Mouse (Mus musculus): ENCODE measurements at regions not wholly inside any gene's neighbourhood (a gene's known extent, or its start where the extent isn't known, plus 50 kb on each side); places are given as distances from the start of the nearest gene placed in this dataset.

GRCm38 (mm10) chr6:13523463-13524202, 84.3 kb downstream of the Tmem168 start:
- DNase-seq: no peak

DNA sequence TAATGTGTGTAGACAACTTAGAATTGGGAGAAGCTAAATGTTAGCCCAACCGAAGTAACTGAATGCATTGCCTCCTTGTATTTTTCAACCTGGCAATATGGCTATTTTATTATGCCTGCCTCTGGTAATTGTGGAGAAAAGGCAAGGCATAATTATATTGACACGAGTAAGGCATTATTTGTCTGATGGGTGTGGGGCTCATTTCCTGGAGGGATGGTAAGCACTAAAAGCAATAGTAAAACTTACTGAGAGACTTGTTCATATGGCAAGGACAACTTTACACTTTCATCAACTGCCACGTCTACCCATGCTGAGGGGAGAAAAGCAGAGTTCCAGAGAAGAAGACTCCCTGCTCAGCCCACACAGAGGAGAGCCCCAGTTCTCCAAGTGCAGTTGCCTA, 93.8 kb downstream of the Tmem168 start:
- DNase-seq: no peak

DNA sequence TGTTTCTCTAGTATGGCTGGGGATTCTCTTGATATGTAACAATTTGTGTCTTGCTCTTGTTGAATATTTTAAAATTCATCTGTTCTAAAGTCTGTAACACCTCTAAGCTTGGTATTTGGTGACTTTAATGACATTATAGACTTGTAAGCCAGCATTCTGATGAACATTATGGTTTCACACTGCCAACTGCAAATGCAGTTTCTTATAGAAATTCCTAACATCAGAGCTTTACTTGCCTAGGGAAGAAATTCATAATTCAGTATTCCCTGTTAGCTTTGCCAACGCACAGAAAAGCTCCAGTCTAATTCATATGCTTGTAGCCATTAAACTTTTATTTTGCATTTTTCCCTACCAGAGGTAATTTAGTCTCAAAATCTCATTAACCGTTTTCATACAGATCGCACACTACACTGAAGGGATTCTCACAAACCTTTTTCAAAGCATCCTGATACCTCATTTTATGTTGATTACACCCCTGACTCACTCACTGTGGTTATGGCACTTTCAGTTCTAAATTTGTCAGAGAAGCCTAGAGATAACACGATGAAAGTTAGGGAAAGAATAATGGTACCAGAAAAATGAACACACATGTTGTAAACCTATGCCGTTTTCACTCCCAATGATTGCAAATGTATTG, 131.3 kb downstream of the Tmem168 start:
- DNase-seq: no peak

GRCm38 (mm10) chr6:13449160-13449787, 158.6 kb downstream of the Tmem168 start:
- no peak for DNase-seq

DNA sequence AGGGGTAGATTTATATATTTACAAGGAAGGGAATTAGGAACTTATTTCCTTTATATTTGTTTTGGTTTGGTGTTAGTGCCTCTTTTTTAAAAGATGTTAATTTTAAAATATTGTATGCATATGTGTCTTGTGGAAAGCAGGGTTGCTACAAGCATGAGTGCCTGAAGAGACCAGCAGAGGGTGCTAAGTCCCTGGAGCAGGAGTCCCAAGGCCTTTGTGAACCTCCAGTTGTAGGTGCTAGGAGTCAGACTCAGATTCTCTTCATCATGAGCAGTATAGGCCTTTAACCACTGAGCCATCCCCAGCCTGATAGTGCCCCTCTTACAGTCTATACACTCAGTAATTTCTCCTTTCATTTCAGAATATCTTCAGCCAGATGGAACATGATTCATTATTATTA, 189.0 kb upstream of the Vwde start:
- DNase-seq: peak; percentile 2

DNA sequence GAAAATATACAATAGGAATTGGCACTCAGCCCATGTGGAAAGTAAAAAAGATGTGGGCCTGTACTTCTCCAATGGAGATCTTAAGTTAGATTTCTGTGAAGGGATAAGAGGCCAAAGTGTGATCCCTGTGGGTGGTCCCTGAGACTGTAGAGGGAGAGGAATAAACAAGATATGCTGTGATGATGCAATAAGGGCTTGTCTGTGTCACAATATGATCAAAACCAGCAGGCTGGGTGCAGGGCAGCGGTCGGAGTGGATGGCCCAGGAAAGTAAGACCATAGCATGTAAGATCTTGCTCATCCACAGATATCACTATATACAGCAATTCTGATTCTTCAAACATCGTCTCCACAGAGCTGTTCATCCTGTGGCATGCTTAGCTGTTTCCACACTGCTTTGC, 188.3 kb upstream of the Vwde start:
- DNase-seq: no peak

DNA sequence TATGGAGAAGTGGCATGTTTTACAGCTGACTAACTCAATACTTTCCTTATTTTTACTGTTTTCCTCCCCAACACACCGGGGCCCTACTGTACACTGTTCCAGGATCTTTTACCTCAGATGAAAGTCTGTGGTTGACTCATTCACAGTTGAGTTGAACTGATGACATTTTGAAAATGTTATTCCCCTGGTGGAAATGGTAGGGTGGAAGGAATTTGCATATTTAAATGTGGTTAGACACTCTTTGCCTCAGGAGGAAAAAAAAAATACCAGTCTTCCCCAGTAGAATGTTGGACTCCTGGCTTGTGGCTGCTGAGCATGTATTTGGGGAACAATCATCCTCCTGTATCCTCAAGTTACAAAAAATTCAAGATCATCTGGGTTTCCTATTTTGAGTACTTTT, 159.7 kb upstream of the Vwde start:
- no peak for DNase-seq

DNA sequence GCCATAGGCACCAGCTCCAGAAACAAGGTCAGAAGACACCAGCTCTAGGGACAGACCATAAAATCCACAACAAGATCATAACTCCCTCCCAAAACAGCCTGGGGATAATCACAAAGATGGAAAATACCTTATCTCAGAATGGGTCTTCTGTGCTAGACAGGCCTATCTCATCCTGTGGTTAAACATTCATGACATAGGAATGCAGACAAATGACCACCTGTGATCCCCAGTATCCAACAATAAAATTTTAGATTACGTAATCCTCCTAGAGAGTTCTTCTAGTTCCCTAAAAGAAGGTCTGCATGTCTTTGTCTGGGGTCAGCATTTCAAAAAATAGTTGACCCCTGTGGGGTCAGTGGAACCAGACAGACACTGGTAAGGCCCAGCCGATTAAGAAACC, 158.4 kb upstream of the Vwde start:
- DNase-seq: no peak

GRCm38 (mm10) chr6:13380819-13381218, 156.1 kb upstream of the Vwde start:
- no peak for DNase-seq

DNA sequence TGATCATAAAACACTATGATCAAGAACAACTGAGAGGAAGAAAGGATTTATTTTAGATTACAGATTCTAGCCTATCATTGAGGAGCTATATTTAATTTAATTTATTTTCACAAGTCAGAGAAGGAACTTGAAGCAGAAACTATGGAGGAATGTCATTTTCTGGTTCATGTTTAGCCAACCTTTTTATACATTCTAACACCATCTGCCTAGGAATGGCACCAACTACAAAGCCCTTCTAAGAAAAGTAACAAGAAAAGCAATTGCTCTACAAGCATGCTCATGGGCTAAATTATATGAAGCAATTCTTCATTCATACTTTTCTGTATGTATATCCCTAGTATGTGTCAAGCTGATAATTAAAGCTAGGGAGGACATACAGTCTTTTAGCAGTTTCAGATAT, 155.0 kb upstream of the Vwde start:
- DNase-seq: no peak

GRCm38 (mm10) chr6:13373896-13374295, 149.1 kb upstream of the Vwde start:
- DNase-seq: no peak

- DNase-seq: no peak
These were observed 145.0 kb upstream of the Vwde start for GRCm38 (mm10) chr6:13369709-13370296.

All from cerebellum, adult 8-10 months (tissue).